Mouse (Mus musculus) hindbrain, embryonic 12.5 days (tissue): ENCODE results near the gene Dnah7a. TPM values are rescaled to one million over a fixed set of nuclear protein-coding genes. Genes with fewer than 3 reads are reported as not detected.
"Not testable (repeated sequence)": the region's sequence is repeated elsewhere in the genome, so short reads cannot be mapped to it uniquely, and the experiment has no call there.

Source experiments
- ATAC-seq: fragments of 200-750 bp; cut with Nextera tagmentation; 2 replicates; pipeline ENCODE4 v1.8.0; 2017; ENCODE audit warnings: moderate TSS enrichment; ENCODE audit not compliant: low FRiP score
- H3K27ac ChIP-seq: fragments of 300-500 bp; sonication (generic); 2 replicates; pipeline ENCODE4 v1.5.1; 2016; ENCODE audit warnings: mild to moderate bottlenecking
- H3K27me3 ChIP-seq: fragments of 300-500 bp; sonication (generic); 2 replicates; pipeline ENCODE4 v1.6.1; 2016; ENCODE audit warnings: mild to moderate bottlenecking
- H3K36me3 ChIP-seq: fragments of 300-500 bp; sonication (generic); 2 replicates; pipeline ENCODE4 v1.6.1; 2016; ENCODE audit warnings: mild to moderate bottlenecking
- H3K4me1 ChIP-seq: fragments of 300-500 bp; sonication (generic); 2 replicates; pipeline ENCODE4 v1.6.1; 2016
- H3K4me2 ChIP-seq: fragments of 300-500 bp; sonication (generic); replicated peaks from 2 replicates; pipeline ENCODE4 v1.6.1; 2016; ENCODE audit warnings: mild to moderate bottlenecking
- H3K4me3 ChIP-seq: fragments of 300-500 bp; sonication (generic); 2 replicates; pipeline ENCODE4 v1.5.1; 2016; ENCODE audit warnings: mild to moderate bottlenecking
- H3K9ac ChIP-seq: fragments of 300-500 bp; sonication (generic); 2 replicates; pipeline ENCODE4 v1.6.1; 2016; ENCODE audit warnings: mild to moderate bottlenecking, moderate library complexity
- H3K9me3 ChIP-seq: fragments of 300-500 bp; sonication (generic); replicated peaks from 2 replicates; pipeline ENCODE4 v1.6.1; 2016; ENCODE audit warnings: mild to moderate bottlenecking
- WGBS: fragments of 180-500 bp; shearing (Covaris S2); methylation state at CpG from one replicate; pipeline ENCODE4 v1.1.7; 2016; 5-methylcytosine and 5-hydroxymethylcytosine counted together
- polyA plus RNA-seq: library from polyadenylated mRNA; unstranded; fragments of >200 nt; fragmentation: Nextera tagmentation; extraction: Ambion mirVana; gene quantifications from 2 replicates; pipeline ENCODE4 v1.2.1, GENCODE M21; 2016

The Dnah7a gene
- polyA plus RNA-seq = 5.9 and 6.9 TPM in 2 replicates

- Histone ChIP-seq H3K27ac (peak within 1 kb of the TSS; percentile 66), H3K4me1 (peaks cover 5% of the 10 kb centered on the region; the same call in 1 of the 2 replicates), H3K4me2 (peak within 1 kb of the TSS; percentile 74), H3K4me3 (peak within 1 kb of the TSS; percentile 56), H3K36me3 (no peaks in the 10 kb centered on the region), H3K9me3 (no peaks in the 10 kb centered on the region), H3K9ac (peak within 1 kb of the TSS; percentile 50), H3K27me3 (no peaks in the 10 kb centered on the region)
- 17% methylated on average over 42 of the region's 42 CpGs for WGBS
- peak; percentile 88 for ATAC-seq
Observed at GRCm38 (mm10) chr1:53706431-53707361, at the start of gene Dnah7a. TSS of gene Dnah7a (minus strand) at chr1:53706784.

GRCm38 (mm10) chr1:53753501-53753900, 46.9 kb upstream of the Dnah7a start:
- not testable (repeated sequence) for H3K36me3 ChIP-seq, H3K9ac ChIP-seq, H3K27me3 ChIP-seq, H3K27ac ChIP-seq, H3K9me3 ChIP-seq, H3K4me1 ChIP-seq, H3K4me3 ChIP-seq, ATAC-seq, H3K4me2 ChIP-seq
- WGBS = 88% methylated on average over 2 of the region's 2 CpGs

- Histone ChIP-seq H3K27me3 (no peaks in the 10 kb centered on the region), H3K27ac (no peak overlapping the region), H3K36me3 (no peaks in the 10 kb centered on the region), H3K9me3 (no peaks in the 10 kb centered on the region), H3K9ac (no peak overlapping the region), H3K4me2 (no peak overlapping the region), H3K4me1 (no peaks in the 10 kb centered on the region), H3K4me3 (no peak overlapping the region)
- ATAC-seq = no peak
- 65% methylated on average over 1 of the region's 1 CpGs for WGBS
Observed at GRCm38 (mm10) chr1:53751144-53751543, 44.6 kb upstream of the Dnah7a start.

GRCm38 (mm10) chr1:53750697-53751096, 44.1 kb upstream of the Dnah7a start:
- H3K36me3 ChIP-seq, H3K9ac ChIP-seq: not testable (repeated sequence)
- WGBS = 81% methylated on average over 7 of the region's 7 CpGs

GRCm38 (mm10) chr1:53749881-53750385, 43.3 kb upstream of the Dnah7a start:
- not testable (repeated sequence) for H3K27ac ChIP-seq, H3K9me3 ChIP-seq, H3K9ac ChIP-seq, H3K36me3 ChIP-seq, H3K4me3 ChIP-seq, H3K27me3 ChIP-seq, ATAC-seq, H3K4me1 ChIP-seq, H3K4me2 ChIP-seq
- 58% methylated on average over 1 of the region's 1 CpGs for WGBS

More at GRCm38 (mm10) chr1:53750697-53751096, 44.1 kb upstream of the Dnah7a start:
- not testable (repeated sequence) for H3K27ac ChIP-seq, H3K4me3 ChIP-seq, H3K4me2 ChIP-seq, H3K9me3 ChIP-seq, ATAC-seq, H3K27me3 ChIP-seq, H3K4me1 ChIP-seq

GRCm38 (mm10) chr1:53748571-53748970, 42.0 kb upstream of the Dnah7a start:
- Histone ChIP-seq H3K9me3 (no peaks in the 10 kb centered on the region), H3K36me3 (no peaks in the 10 kb centered on the region), H3K9ac (no peak overlapping the region), H3K27ac (no peak overlapping the region), H3K4me3 (no peak overlapping the region), H3K27me3 (0 out of 2 replicates have a peak, but pooled peaks cover 4% of the 10 kb centered on the region), H3K4me2 (no peak overlapping the region), H3K4me1 (no peaks in the 10 kb centered on the region)
- ATAC-seq = peak; percentile 48; the same call in 1 of the 2 replicates
- 32% methylated on average over 10 of the region's 11 CpGs for WGBS

GRCm38 (mm10) chr1:53746001-53746400, 39.4 kb upstream of the Dnah7a start:
- no peaks in the 10 kb centered on the region for H3K4me1 ChIP-seq
- H3K4me2 ChIP-seq = no peak overlapping the region
- H3K27ac ChIP-seq = no peak overlapping the region
- no peak overlapping the region for H3K4me3 ChIP-seq
- H3K9ac ChIP-seq = no peak overlapping the region
- no peaks in the 10 kb centered on the region for H3K9me3 ChIP-seq
- 0 out of 2 replicates have a peak, but pooled peaks cover 4% of the 10 kb centered on the region for H3K27me3 ChIP-seq
- H3K36me3 ChIP-seq = no peaks in the 10 kb centered on the region
- no peak for ATAC-seq
- WGBS = 67% methylated on average over 5 of the region's 5 CpGs

- H3K9ac ChIP-seq = no peak overlapping the region
- H3K4me2 ChIP-seq = no peak overlapping the region
- H3K4me1 ChIP-seq = no peaks in the 10 kb centered on the region
- 0 out of 2 replicates have a peak, but pooled peaks cover 4% of the 10 kb centered on the region for H3K27me3 ChIP-seq
- no peak overlapping the region for H3K27ac ChIP-seq
- H3K9me3 ChIP-seq = no peaks in the 10 kb centered on the region
- 89% methylated on average over 3 of the region's 3 CpGs for WGBS
- no peaks in the 10 kb centered on the region for H3K36me3 ChIP-seq
- H3K4me3 ChIP-seq = no peak overlapping the region
- ATAC-seq = no peak
Observed at GRCm38 (mm10) chr1:53741742-53742458, 35.3 kb upstream of the Dnah7a start.

GRCm38 (mm10) chr1:53740777-53741336, 34.3 kb upstream of the Dnah7a start:
- no peaks in the 10 kb centered on the region for H3K9me3 ChIP-seq
- peak; percentile 59; the same call in 1 of the 2 replicates for ATAC-seq
- H3K9ac ChIP-seq = no peak overlapping the region
- H3K4me2 ChIP-seq = no peak overlapping the region
- no peaks in the 10 kb centered on the region for H3K36me3 ChIP-seq
- WGBS = 76% methylated on average over 4 of the region's 4 CpGs
- no peak overlapping the region for H3K4me3 ChIP-seq
- H3K27ac ChIP-seq = no peak overlapping the region
- H3K4me1 ChIP-seq = no peaks in the 10 kb centered on the region
- 0 out of 2 replicates have a peak, but pooled peaks cover 4% of the 10 kb centered on the region for H3K27me3 ChIP-seq

- not testable (repeated sequence) for H3K27ac ChIP-seq, H3K9me3 ChIP-seq, H3K4me3 ChIP-seq, H3K9ac ChIP-seq, H3K4me2 ChIP-seq, H3K36me3 ChIP-seq, H3K27me3 ChIP-seq, H3K4me1 ChIP-seq
- whole genome bisulfite sequencing = 52% methylated on average over 4 of the region's 4 CpGs
- ATAC-seq = peak; percentile 79
Observed at GRCm38 (mm10) chr1:53740077-53740776, 33.6 kb upstream of the Dnah7a start.

GRCm38 (mm10) chr1:53736583-53736982, 30.0 kb upstream of the Dnah7a start:
- Histone ChIP-seq H3K36me3 (no peaks in the 10 kb centered on the region), H3K4me1 (no peaks in the 10 kb centered on the region), H3K4me2 (no peak overlapping the region), H3K4me3 (no peak overlapping the region), H3K9ac (no peak overlapping the region), H3K9me3 (no peaks in the 10 kb centered on the region), H3K27me3 (no peaks in the 10 kb centered on the region), H3K27ac (no peak overlapping the region)
- 96% methylated on average over 3 of the region's 3 CpGs for WGBS
- ATAC-seq = no peak
